Comparison of ENCODE assay signal across 25 mouse cellular contexts in the genomic region with DNA sequence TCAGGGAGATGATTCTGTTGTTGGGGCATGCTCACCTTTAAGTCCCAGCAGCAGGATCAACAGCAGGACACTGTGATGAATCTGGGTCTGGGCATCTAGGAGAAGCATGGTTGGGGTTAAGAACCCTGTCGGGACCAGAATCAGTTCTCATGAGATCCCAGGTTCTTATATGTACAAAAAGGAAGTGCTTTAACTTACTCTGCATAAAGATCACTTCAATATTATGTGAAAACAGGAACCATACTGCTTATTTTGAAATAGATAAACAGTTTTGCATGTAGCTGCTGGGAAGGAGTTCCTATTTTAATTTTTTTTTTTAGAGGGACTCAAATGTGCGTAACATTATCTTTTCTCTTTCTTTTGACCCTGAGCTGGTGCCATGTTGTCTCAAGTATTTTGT. TPM values are rescaled to one million over a fixed set of nuclear protein-coding genes. Genes with fewer than 3 reads are reported as not detected.
DNase-seq lines count a peak whose midpoint lies in the region; ATAC-seq and TF ChIP-seq lines count a peak whose summit lies in the region.
"Had no signal": no experiment of that assay in that cellular context is flagged by ENCODE, and none has a peak within 500 bp of the region (broad histone marks: within the 10 kb centered on the region; RNA-seq: fewer than 3 reads in every experiment).

A gene (minus strand): TSS at position 223 of the 400 bp plus-strand sequence.

- no peak for TF ChIP-seq EP300 in lung, postnatal 0 days (IDR thresholded peaks at IDR 0.05)

- ATAC-seq in lung, postnatal 0 days = no peak
- peak; percentile 81 for ATAC-seq in common myeloid progenitor, adult 5-6 weeks (replicated peaks; ENCODE audit: low read depth, poor library complexity, severe bottlenecking)
- peak; percentile 80 for ATAC-seq in megakaryocyte progenitor cell, adult 5-6 weeks (replicated peaks; ENCODE audit: poor library complexity)
- no peak for ATAC-seq in megakaryocyte-erythroid progenitor cell, adult 5-6 weeks (replicated peaks; ENCODE audit: low FRiP score, low TSS enrichment, poor library complexity, severe bottlenecking)
- ATAC-seq: forebrain, postnatal 0 days had no signal

- H3K4me3 ChIP-seq in lung, postnatal 0 days (ENCODE audit: low read depth, low read length) = no peak within 1 kb of the TSS
- H3K4me3 ChIP-seq: embryonic facial prominence, embryonic 13.5 days; forebrain, embryonic 12.5 days; heart, embryonic 13.5 days; hindbrain, embryonic 15.5 days had no signal

- H3K9ac ChIP-seq in lung, postnatal 0 days (replicated peaks; ENCODE audit: low read depth) = no peak within 1 kb of the TSS
- H3K9ac ChIP-seq: embryonic facial prominence, embryonic 13.5 days; forebrain, embryonic 12.5 days; forebrain, postnatal 0 days; heart, embryonic 13.5 days; hindbrain, embryonic 15.5 days had no signal

- H3K36me3 ChIP-seq in lung, postnatal 0 days (ENCODE audit: insufficient read depth, low read length) = no peaks in the 10 kb centered on the region
- H3K36me3 ChIP-seq: embryonic facial prominence, embryonic 13.5 days; forebrain, embryonic 12.5 days; heart, embryonic 13.5 days; hindbrain, embryonic 15.5 days had no signal

- peak; percentile 35 for DNase-seq in lung, postnatal 0 days (ENCODE audit: low spot score)
- no peak for DNase-seq in lung, postnatal 10 days
- DNase-seq in MEL-GATA-1-ER (ENCODE audit: extremely low read depth, low read depth) = peak; percentile 29
- DNase-seq in embryo, embryonic 10 days (ENCODE audit: low spot score) = no peak
- no peak for DNase-seq in thymus, postnatal 0 days (ENCODE audit: low spot score)
- DNase-seq: adrenal gland, adult 8-10 months; adrenal gland, postnatal 36 days; cerebellum, adult 2 months; cerebellum, postnatal 14 days; forebrain, postnatal 0 days; gastrocnemius, postnatal 14 days; heart, adult 11 months; heart, postnatal 36 days had no signal

- H3K4me2 ChIP-seq in lung, postnatal 0 days (replicated peaks; ENCODE audit: low read depth, low read length) = no peak within 1 kb of the TSS
- H3K4me2 ChIP-seq: embryonic facial prominence, embryonic 13.5 days; forebrain, embryonic 12.5 days; heart, embryonic 13.5 days; hindbrain, embryonic 15.5 days had no signal

- WGBS in lung, postnatal 0 days = 83% methylated on average over 2 of the region's 2 CpGs

- no peak for TF ChIP-seq CTCF in lung, postnatal 0 days (IDR thresholded peaks at IDR 0.05)

- H3K27ac ChIP-seq in lung, postnatal 0 days (ENCODE audit: low read length) = no peak within 1 kb of the TSS
- H3K27ac ChIP-seq: embryonic facial prominence, embryonic 13.5 days; forebrain, embryonic 12.5 days; heart, embryonic 13.5 days; hindbrain, embryonic 15.5 days had no signal

- no peaks in the 10 kb centered on the region for H3K4me1 ChIP-seq in lung, postnatal 0 days (ENCODE audit: insufficient read depth, low read depth, low read length)
- H3K4me1 ChIP-seq: embryonic facial prominence, embryonic 13.5 days; forebrain, embryonic 12.5 days; heart, embryonic 13.5 days; hindbrain, embryonic 15.5 days had no signal

- H3K27me3 ChIP-seq in lung, postnatal 0 days (replicated peaks; ENCODE audit: insufficient read depth, low read length) = no peaks in the 10 kb centered on the region
- H3K27me3 ChIP-seq: embryonic facial prominence, embryonic 13.5 days; forebrain, embryonic 12.5 days; heart, embryonic 13.5 days; hindbrain, embryonic 15.5 days had no signal

- H3K9me3 ChIP-seq in lung, postnatal 0 days (ENCODE audit: low read length) = no peaks in the 10 kb centered on the region
- H3K9me3 ChIP-seq: embryonic facial prominence, embryonic 13.5 days; forebrain, embryonic 12.5 days; heart, embryonic 13.5 days; hindbrain, embryonic 15.5 days had no signal

RNA-seq across cellular contexts. Expression of the gene that starts here (rescaled TPM):
- 1.9 and 2.0 TPM in 2 replicates for polyA plus RNA-seq in lung, postnatal 0 days (2015; fragmentation: Nextera tagmentation; extraction: Ambion mirVana)
- total RNA-seq in common myeloid progenitor, adult 5-6 weeks (2017) = not detected in 2 replicates
- 0.71 TPM in 1 of 2 replicates, not detected in the other for total RNA-seq in megakaryocyte progenitor cell, adult 5-6 weeks (2015)
- total RNA-seq in megakaryocyte progenitor cell, adult 5-6 weeks (2017) = 0.33 and 0.88 TPM in 2 replicates
- polyA plus RNA-seq in thymus, postnatal 0 days (2015; fragmentation: Nextera tagmentation; extraction: Ambion mirVana) = 0.16 and 0.21 TPM in 2 replicates
- not detected in 2 replicates for total RNA-seq in megakaryocyte-erythroid progenitor cell, adult 5-6 weeks (2014; fragmentation: Nextera tagmentation)
- total RNA-seq in megakaryocyte-erythroid progenitor cell, adult 5-6 weeks (2017) = not detected in 2 replicates
- total RNA-seq: ES-E14; forebrain, postnatal 0 days; gastrocnemius, adult 18-20 months; gastrocnemius, postnatal 14 days; heart, postnatal 36 days had no signal
- polyA plus RNA-seq: cerebellum, adult 2 months; cortical plate, adult 2 months; embryonic facial prominence, embryonic 13.5 days; forebrain, embryonic 12.5 days; forebrain, postnatal 0 days; heart, embryonic 13.5 days; heart, postnatal 0 days; hindbrain, embryonic 11.5 days; hindbrain, embryonic 15.5 days had no signal

Comparison
In these comparisons a context has a peak if more than half of its experiments do, and no peak if none do; other contexts are left out.
1. DNase-seq: peak in lung, postnatal 0 days (single experiment) and MEL-GATA-1-ER (single experiment); none in lung, postnatal 10 days (single experiment), embryo, embryonic 10 days (single experiment) and thymus, postnatal 0 days (single experiment).
2. Peak in ATAC-seq in common myeloid progenitor, adult 5-6 weeks; RNA of the gene not detected or under 1 TPM.
3. Peak in ATAC-seq in megakaryocyte progenitor cell, adult 5-6 weeks; RNA of the gene not detected or under 1 TPM.